In the genomic region with DNA sequence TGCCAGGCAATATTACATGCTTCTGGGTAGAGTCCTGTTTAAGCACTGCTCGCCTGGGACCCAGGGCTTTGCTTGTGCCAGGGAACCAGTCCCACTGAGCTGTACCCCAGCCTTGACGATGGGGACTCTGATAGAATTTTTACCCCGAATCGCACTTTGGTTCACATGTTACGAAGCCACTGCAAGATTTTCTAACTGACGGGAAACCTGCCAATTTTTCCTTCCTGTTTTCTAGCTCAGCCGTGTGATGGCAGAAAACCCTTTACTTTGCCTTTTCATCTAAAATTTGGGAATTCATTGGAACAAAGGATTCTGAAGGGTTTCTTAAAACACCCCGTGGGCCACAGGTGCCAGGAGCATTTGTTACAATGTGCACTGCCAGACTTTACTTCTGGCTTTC, we compare ENCODE assay signal across 34 mouse cellular contexts. TPM values are rescaled to one million over a fixed set of nuclear protein-coding genes. Genes with fewer than 3 reads are reported as not detected.
A peak's percentile ranks its signal among the peaks of the same experiment; 100 is the strongest.
DNase-seq lines count a peak whose midpoint lies in the region; ATAC-seq and TF ChIP-seq lines count a peak whose summit lies in the region.
"Had no signal": no experiment of that assay in that cellular context is flagged by ENCODE, and none has a peak within 500 bp of the region (broad histone marks: within the 10 kb centered on the region; RNA-seq: fewer than 3 reads in every experiment).

No protein-coding gene starts in this region.

- WGBS in forebrain, embryonic 14.5 days, result 80% methylated on average over 8 of the region's 8 CpGs
- WGBS in forebrain, embryonic 10.5 days, result 90% methylated on average over 8 of the region's 8 CpGs
- WGBS in midbrain, postnatal 0 days, result 75% methylated on average over 8 of the region's 8 CpGs
- 91% methylated on average over 8 of the region's 8 CpGs for WGBS in midbrain, embryonic 14.5 days

- H3K27me3 ChIP-seq in forebrain, embryonic 14.5 days (replicated peaks; ENCODE audit: control insufficient read depth, insufficient read depth, low read length), result no peaks in the 10 kb centered on the region
- H3K27me3 ChIP-seq in forebrain, embryonic 10.5 days (ENCODE audit: poor library complexity, severe bottlenecking), result no peaks in the 10 kb centered on the region
- no peaks in the 10 kb centered on the region for H3K27me3 ChIP-seq in midbrain, postnatal 0 days (ENCODE audit: insufficient read depth, low read length)
- no peaks in the 10 kb centered on the region for H3K27me3 ChIP-seq in midbrain, embryonic 14.5 days (ENCODE audit: control insufficient read depth, insufficient read depth, low read length)
- H3K27me3 ChIP-seq: heart, embryonic 12.5 days; heart, embryonic 15.5 days; hindbrain, embryonic 13.5 days had no signal

- no peak overlapping the region for H3K9ac ChIP-seq in forebrain, embryonic 14.5 days (ENCODE audit: low read length)
- no peak overlapping the region for H3K9ac ChIP-seq in midbrain, postnatal 0 days (replicated peaks; ENCODE audit: low read length, poor library complexity, severe bottlenecking)
- H3K9ac ChIP-seq in midbrain, embryonic 14.5 days (replicated peaks; ENCODE audit: low read length), result no peak overlapping the region
- H3K9ac ChIP-seq: heart, embryonic 12.5 days; heart, embryonic 15.5 days; hindbrain, embryonic 13.5 days had no signal

- no peaks in the 10 kb centered on the region for H3K9me3 ChIP-seq in forebrain, embryonic 14.5 days (replicated peaks; ENCODE audit: control insufficient read depth, low read length)
- H3K9me3 ChIP-seq in forebrain, embryonic 10.5 days, result no peaks in the 10 kb centered on the region
- no peaks in the 10 kb centered on the region for H3K9me3 ChIP-seq in midbrain, postnatal 0 days (ENCODE audit: low read length)
- no peaks in the 10 kb centered on the region for H3K9me3 ChIP-seq in midbrain, embryonic 14.5 days (ENCODE audit: control insufficient read depth, low read length)
- H3K9me3 ChIP-seq: heart, embryonic 15.5 days; hindbrain, embryonic 10.5 days; hindbrain, embryonic 13.5 days had no signal

- no peaks in the 10 kb centered on the region for H3K4me1 ChIP-seq in forebrain, embryonic 14.5 days (ENCODE audit: control insufficient read depth, insufficient read depth, low read length)
- no peaks in the 10 kb centered on the region for H3K4me1 ChIP-seq in forebrain, embryonic 10.5 days
- no peaks in the 10 kb centered on the region for H3K4me1 ChIP-seq in midbrain, postnatal 0 days (ENCODE audit: insufficient read depth, low read length)
- H3K4me1 ChIP-seq in midbrain, embryonic 14.5 days (ENCODE audit: control insufficient read depth, insufficient read depth, low read length), result no peaks in the 10 kb centered on the region
- H3K4me1 ChIP-seq: heart, embryonic 12.5 days; heart, embryonic 15.5 days; hindbrain, embryonic 10.5 days; hindbrain, embryonic 13.5 days had no signal

- no peaks in the 10 kb centered on the region for H3K36me3 ChIP-seq in forebrain, embryonic 14.5 days (ENCODE audit: control insufficient read depth, insufficient read depth, low read length)
- H3K36me3 ChIP-seq in forebrain, embryonic 10.5 days (replicated peaks), result no peaks in the 10 kb centered on the region
- no peaks in the 10 kb centered on the region for H3K36me3 ChIP-seq in midbrain, postnatal 0 days (ENCODE audit: insufficient read depth, low read length)
- H3K36me3 ChIP-seq in midbrain, embryonic 14.5 days (ENCODE audit: control insufficient read depth, insufficient read depth, low read length), result no peaks in the 10 kb centered on the region
- H3K36me3 ChIP-seq: heart, embryonic 12.5 days; heart, embryonic 15.5 days; hindbrain, embryonic 10.5 days; hindbrain, embryonic 13.5 days had no signal

- no peak for TF ChIP-seq CTCF in midbrain, postnatal 0 days (IDR thresholded peaks at IDR 0.05)

- peak; percentile 17 for DNase-seq in forebrain, embryonic 14.5 days (ENCODE audit: low spot score)
- no peak for DNase-seq in forebrain, embryonic 10.5 days (ENCODE audit: extremely low spot score, low spot score)
- peak; percentile 3 to 14 for DNase-seq in left cerebral cortex, postnatal 14 days (ENCODE audit: low spot score in 2 of 2)
- no peak for DNase-seq in left cerebral cortex, postnatal 10 days (ENCODE audit: extremely low spot score in 1 of 2, low spot score in 2 of 2)
- peak; percentile 22 for DNase-seq in midbrain, postnatal 0 days (ENCODE audit: low spot score)
- no peak for DNase-seq in midbrain, embryonic 14.5 days
- no peak for DNase-seq in kidney, adult 18-20 months
- DNase-seq: adrenal gland, adult 2 months; adrenal gland, postnatal 14 days; cerebellum, adult 11-12 months; cerebellum, adult 8-10 months; cerebellum, postnatal 36 days; embryo, embryonic 11 days; gastrocnemius, adult 2 months; gastrocnemius, postnatal 14 days; heart, postnatal 36 days had no signal

- no peak overlapping the region for H3K4me3 ChIP-seq in forebrain, embryonic 14.5 days (ENCODE audit: low read depth, low read length)
- no peak overlapping the region for H3K4me3 ChIP-seq in forebrain, embryonic 10.5 days
- no peak overlapping the region for H3K4me3 ChIP-seq in midbrain, postnatal 0 days (ENCODE audit: low read depth, low read length)
- H3K4me3 ChIP-seq in midbrain, embryonic 14.5 days (replicated peaks; ENCODE audit: low read depth, low read length), result no peak overlapping the region
- H3K4me3 ChIP-seq: gastrocnemius, adult 2 months; heart, embryonic 12.5 days; heart, embryonic 15.5 days; hindbrain, embryonic 10.5 days; hindbrain, embryonic 13.5 days had no signal

- no peak overlapping the region for H3K27ac ChIP-seq in forebrain, embryonic 14.5 days (ENCODE audit: low read depth, low read length)
- H3K27ac ChIP-seq in forebrain, embryonic 10.5 days, result no peak overlapping the region
- no peak overlapping the region for H3K27ac ChIP-seq in midbrain, postnatal 0 days (ENCODE audit: low read depth, low read length)
- no peak overlapping the region for H3K27ac ChIP-seq in midbrain, embryonic 14.5 days (replicated peaks; ENCODE audit: low read depth, low read length)
- H3K27ac ChIP-seq: gastrocnemius, adult 2 months; heart, embryonic 15.5 days; hindbrain, embryonic 10.5 days; hindbrain, embryonic 13.5 days had no signal

- intact Hi-C loops in left cerebral cortex, postnatal 14 days (cut with DNase I), result no loop called here
- intact Hi-C loops in left cerebral cortex, postnatal 10 days (cut with DNase I), result no loop called here

- ATAC-seq in forebrain, embryonic 14.5 days, result no peak
- ATAC-seq in midbrain, postnatal 0 days (ENCODE audit: low FRiP score), result no peak
- ATAC-seq in midbrain, embryonic 14.5 days (ENCODE audit: low FRiP score, low TSS enrichment), result no peak
- ATAC-seq in megakaryocyte, adult 5-6 weeks (ENCODE audit: poor library complexity, severe bottlenecking), result peak; percentile 33; the same call in 1 of the 2 replicates
- ATAC-seq: forebrain, embryonic 16.5 days had no signal

- no peak overlapping the region for H3K4me2 ChIP-seq in forebrain, embryonic 14.5 days (ENCODE audit: low read length)
- H3K4me2 ChIP-seq in midbrain, postnatal 0 days (ENCODE audit: low read depth, low read length, poor library complexity, severe bottlenecking), result no peak overlapping the region
- no peak overlapping the region for H3K4me2 ChIP-seq in midbrain, embryonic 14.5 days (ENCODE audit: low read length)
- H3K4me2 ChIP-seq: heart, embryonic 12.5 days; heart, embryonic 15.5 days; hindbrain, embryonic 13.5 days had no signal

RNA-seq across cellular contexts. Expression of gene Gm9376, which starts 22.4 kb away (rescaled TPM):
- polyA plus RNA-seq in forebrain, embryonic 14.5 days (2014; fragmentation: Nextera tagmentation; extraction: Ambion mirVana), result not detected in 2 replicates
- not detected in 2 replicates for polyA plus RNA-seq in forebrain, embryonic 10.5 days (2016; fragmentation: Nextera tagmentation; extraction: Ambion mirVana)
- total RNA-seq in left cerebral cortex, postnatal 14 days (2021), result not detected
- not detected for total RNA-seq in left cerebral cortex, postnatal 10 days (2021)
- total RNA-seq in midbrain, postnatal 0 days (2014; rRNA removed), result not detected in 2 replicates
- not detected in 2 replicates for polyA plus RNA-seq in midbrain, postnatal 0 days (2015; fragmentation: Nextera tagmentation; extraction: Ambion mirVana)
- polyA plus RNA-seq in midbrain, embryonic 14.5 days (2014; fragmentation: Nextera tagmentation; extraction: Ambion mirVana), result not detected in 2 replicates
- not detected in 2 replicates for total RNA-seq in megakaryocyte, adult 5-6 weeks (2015)
- not detected in 2 replicates for total RNA-seq in megakaryocyte, adult 5-6 weeks (2017)
- total RNA-seq: adrenal gland, adult 2 months; adrenal gland, postnatal 14 days; adrenal gland, postnatal 4 days; ES-E14; gastrocnemius, adult 2 months; gastrocnemius, postnatal 14 days; gastrocnemius, postnatal 4 days; heart, adult 18-20 months; heart, postnatal 10 days; heart, postnatal 36 days had no signal
- polyA plus RNA-seq: adrenal gland, adult 2 months; brain, embryonic 14.5 days; cortical plate, adult 2 months; embryonic facial prominence, embryonic 11.5 days; embryonic facial prominence, embryonic 14.5 days; forebrain, embryonic 11.5 days; forebrain, embryonic 16.5 days; frontal cortex, adult 2 months; heart, embryonic 12.5 days; heart, embryonic 15.5 days; hindbrain, embryonic 10.5 days; hindbrain, embryonic 13.5 days; intestine, embryonic 14.5 days had no signal

RNA-seq across cellular contexts. Expression of gene Sox21, which starts 52.3 kb away (rescaled TPM):
- polyA plus RNA-seq in forebrain, embryonic 14.5 days (2014; fragmentation: Nextera tagmentation; extraction: Ambion mirVana), result 6.6 and 9.3 TPM in 2 replicates
- 7.9 and 8.7 TPM in 2 replicates for polyA plus RNA-seq in forebrain, embryonic 10.5 days (2016; fragmentation: Nextera tagmentation; extraction: Ambion mirVana)
- total RNA-seq in left cerebral cortex, postnatal 14 days (2021), result 10 to 100 TPM in 1 of 2 experiments, 1 to 10 TPM in 1; 7.1 to 10.8 TPM
- 1 to 10 TPM; 6.2 to 9.7 TPM for total RNA-seq in left cerebral cortex, postnatal 10 days (2021)
- total RNA-seq in midbrain, postnatal 0 days (2014; rRNA removed), result 27.8 and 37.9 TPM in 2 replicates
- 6.4 and 7.4 TPM in 2 replicates for polyA plus RNA-seq in midbrain, postnatal 0 days (2015; fragmentation: Nextera tagmentation; extraction: Ambion mirVana)
- polyA plus RNA-seq in midbrain, embryonic 14.5 days (2014; fragmentation: Nextera tagmentation; extraction: Ambion mirVana), result 18.4 and 22.2 TPM in 2 replicates
- not detected in 2 replicates for total RNA-seq in megakaryocyte, adult 5-6 weeks (2015)
- total RNA-seq in megakaryocyte, adult 5-6 weeks (2017), result not detected in 2 replicates
- total RNA-seq: adrenal gland, adult 2 months; adrenal gland, postnatal 14 days; gastrocnemius, adult 2 months; gastrocnemius, postnatal 14 days; heart, postnatal 10 days; heart, postnatal 36 days had no signal
- polyA plus RNA-seq: heart, embryonic 15.5 days; intestine, embryonic 14.5 days had no signal

Comparison
In these comparisons a context has a peak if more than half of its experiments do, and no peak if none do; other contexts are left out.
1. DNase-seq: peak in forebrain, embryonic 14.5 days (single experiment), left cerebral cortex, postnatal 14 days (2 of 2) and midbrain, postnatal 0 days (single experiment); none in forebrain, embryonic 10.5 days (single experiment), left cerebral cortex, postnatal 10 days (0 of 2), midbrain, embryonic 14.5 days (single experiment) and kidney, adult 18-20 months (single experiment).
2. RNA of gene Sox21, which starts 52.3 kb away (total RNA-seq): 27.8 to 37.9 TPM in midbrain, postnatal 0 days, 7.1 to 10.8 TPM in left cerebral cortex, postnatal 14 days and 6.2 to 9.7 TPM in left cerebral cortex, postnatal 10 days; not detected in megakaryocyte, adult 5-6 weeks; every median in the first group is over 4 times any median in the second.